Mouse (Mus musculus): ENCODE data around the gene Caprin2.
A peak's percentile ranks its signal among the peaks of the same experiment; 100 is the strongest.

Caprin2 gene

DNA sequence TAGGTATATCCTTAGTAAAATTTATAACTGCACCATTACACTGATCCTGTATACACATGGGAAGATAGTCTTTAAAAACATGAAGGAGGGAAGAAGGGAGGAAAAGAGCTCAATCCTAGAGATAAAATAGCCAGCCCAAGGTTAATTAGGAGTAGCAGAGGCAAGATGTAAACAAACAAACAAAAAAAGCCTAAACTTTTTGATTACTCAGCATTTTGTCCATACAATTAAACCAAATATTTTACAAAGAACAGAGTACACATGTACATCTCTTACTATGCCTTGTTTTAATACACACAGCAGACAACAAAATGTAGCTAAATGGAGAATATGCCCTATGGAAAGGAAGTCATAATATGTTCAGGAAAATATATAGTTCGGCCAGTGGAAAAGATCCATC is 54.3 kb downstream of the Caprin2 start:
- DNase-seq (ENCODE audit: low spot score in 2 of 2): no peak

DNA sequence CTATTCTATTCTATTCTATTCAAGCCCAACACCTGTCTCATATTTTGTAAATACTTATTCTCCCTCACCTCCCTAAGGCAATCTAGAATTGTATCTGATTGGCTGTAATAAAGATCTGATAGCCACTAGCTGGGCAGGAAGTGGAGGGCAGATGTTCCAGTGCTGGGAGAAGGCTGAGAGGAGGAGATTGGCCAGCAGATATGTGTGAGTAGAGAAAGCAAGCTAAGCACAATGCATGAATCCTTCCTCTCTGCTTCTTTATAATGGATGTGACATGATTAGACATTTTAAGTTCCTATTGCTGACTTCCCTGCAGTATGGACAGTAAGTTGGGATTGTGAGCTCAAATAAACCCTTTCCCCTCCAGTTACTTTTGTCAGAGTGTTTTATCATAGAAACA is 57.6 kb downstream of the Caprin2 start:
- DNase-seq (ENCODE audit: low spot score in 2 of 2): no peak

DNA sequence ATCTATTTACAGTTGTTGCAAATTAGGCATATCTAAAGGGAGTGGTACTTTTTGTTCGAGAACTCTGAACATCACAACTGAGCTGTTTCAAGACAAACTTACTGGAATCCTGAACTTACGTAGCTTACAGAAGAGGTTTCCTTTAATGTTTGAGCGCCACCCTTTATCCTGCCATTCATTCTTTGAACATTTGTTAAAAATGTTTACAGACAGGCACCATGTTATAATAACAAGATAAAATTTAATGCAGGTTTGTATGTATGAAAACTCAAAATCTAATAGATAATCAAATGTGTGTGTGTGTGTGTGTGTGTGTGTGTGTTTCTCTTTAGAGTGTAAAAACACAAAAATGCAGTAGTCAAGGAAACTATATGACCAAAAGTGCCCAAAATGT is 64.3 kb downstream of the Caprin2 start:
- DNase-seq (ENCODE audit: low spot score in 2 of 2): no peak

DNA sequence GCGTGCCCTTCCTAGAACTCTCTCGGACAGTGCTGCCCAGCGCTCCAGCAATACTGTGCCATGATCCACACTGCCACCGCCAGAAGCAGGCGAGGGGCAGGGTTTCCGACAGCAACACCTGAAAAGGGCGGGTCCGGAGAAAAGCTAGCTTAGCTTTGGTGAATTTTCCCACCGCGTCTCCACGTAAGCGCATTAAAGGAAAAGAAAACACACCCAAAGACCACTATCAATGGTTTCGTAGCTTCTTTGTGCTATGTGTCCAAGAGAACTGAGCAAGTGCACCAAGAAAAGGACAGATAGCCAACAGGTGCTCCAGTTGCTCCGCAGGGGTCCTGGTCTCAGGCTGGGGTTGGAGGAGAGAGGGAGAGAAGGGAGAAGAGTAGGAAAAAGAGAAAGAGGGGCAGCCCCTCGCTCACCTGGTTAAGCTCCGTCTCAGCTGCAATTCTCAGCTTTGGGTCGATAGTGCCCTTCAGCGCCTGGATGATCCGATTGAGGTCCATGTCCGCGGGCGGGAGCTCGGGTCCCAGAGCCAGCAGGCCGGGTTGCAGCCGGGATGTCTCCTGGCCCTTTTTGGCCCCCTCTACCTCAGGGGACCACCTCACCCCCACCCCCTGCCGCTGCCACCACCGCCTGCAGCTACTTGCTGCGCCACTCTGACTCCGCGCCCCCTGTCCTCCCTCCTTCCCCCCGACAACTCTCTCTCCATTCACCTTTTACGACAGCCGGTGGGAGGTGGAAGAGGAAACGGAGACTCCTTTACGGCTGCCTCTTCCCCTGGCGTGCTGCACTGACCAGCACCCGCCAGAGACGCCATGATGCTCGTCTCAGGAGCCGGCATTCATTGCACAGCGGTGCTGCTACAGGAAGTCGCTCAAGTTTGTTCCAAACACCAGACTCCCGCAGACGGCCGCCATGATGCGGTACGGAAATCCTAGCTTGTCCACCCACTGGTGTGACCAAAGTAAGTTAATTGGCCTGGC is 65.0 kb downstream of the Caprin2 start, which contains the start of gene Ipo8:
Gene Ipo8 (minus strand): TSS at position 720 of the 980 bp plus-strand sequence.
- DNase-seq (ENCODE audit: low spot score in 2 of 2): peak; percentile 84 to 87

DNA sequence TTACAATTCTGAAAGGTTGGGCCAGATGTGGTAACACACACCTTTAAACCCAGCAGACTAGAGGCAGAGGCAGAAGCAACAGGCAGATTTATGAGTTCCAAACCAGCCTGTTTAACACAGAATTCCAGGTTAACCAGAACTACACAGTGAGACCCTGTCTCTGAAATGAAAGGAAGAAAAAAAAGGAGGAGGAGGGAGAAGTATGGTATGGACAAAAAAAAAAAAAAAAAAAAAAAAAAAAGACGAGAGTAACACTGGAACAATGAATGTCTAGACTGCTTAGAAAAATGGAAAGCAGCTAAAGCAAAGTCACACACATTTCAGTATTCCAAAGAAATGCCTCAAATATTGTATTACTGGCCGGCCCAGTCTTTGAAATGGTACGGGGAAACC is 65.7 kb downstream of the Caprin2 start:
- DNase-seq (ENCODE audit: low spot score in 2 of 2): no peak

DNA sequence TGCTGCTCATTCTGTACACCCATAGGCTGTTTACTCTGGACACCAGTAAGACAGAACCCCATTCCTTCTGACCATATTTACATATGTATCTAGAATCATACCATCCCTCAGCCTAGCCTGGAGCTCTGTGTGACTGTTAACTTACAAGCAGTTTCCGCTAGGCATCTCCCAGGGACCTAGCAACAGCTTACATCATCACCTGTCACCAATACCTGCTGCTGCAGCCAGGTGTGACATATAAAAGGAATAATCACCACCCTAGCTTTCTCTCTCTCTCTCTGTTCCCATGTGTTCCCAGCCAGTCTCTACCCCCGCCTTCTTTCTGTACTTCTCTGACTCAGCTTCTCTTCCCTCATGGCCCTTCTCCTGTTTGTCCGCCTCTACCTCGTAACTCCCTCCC is 69.9 kb downstream of the Caprin2 start:
- DNase-seq (ENCODE audit: low spot score in 2 of 2): no peak

DNA sequence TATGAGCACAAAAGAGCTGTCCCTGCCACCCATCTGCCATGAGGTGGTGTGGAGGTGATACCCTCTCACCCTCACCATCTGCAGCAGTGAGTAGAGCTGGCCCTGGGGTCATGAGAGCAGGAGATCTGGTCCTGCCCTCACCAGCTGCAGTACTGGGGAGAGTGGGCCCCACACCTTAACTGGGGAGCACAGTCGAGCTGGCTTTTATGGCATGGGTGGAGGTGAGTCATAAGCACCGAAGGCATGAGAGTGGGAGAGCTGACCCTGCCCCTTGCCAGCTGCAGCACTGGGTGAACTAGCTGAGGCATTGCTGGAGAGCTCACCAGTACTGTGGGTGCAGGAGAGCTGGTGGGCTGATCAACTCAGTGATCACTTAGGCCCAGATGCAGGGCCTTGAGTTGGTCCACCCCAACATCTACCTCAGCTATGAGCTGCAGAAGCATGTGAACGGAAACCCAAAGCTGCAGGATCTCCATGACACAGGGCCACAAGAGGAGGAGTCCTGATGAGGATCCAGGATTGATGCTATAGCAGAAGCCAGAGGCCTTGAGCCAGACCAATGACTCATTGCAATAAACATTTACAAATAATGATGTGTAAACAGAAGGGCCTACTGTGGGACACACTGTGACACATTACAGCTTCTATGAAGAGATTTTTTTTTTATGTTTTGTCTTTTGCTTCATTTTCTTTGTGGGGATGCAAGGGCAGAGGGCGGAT is 77.3 kb downstream of the Caprin2 start:
- no peak for DNase-seq (ENCODE audit: low spot score in 2 of 2)

DNA sequence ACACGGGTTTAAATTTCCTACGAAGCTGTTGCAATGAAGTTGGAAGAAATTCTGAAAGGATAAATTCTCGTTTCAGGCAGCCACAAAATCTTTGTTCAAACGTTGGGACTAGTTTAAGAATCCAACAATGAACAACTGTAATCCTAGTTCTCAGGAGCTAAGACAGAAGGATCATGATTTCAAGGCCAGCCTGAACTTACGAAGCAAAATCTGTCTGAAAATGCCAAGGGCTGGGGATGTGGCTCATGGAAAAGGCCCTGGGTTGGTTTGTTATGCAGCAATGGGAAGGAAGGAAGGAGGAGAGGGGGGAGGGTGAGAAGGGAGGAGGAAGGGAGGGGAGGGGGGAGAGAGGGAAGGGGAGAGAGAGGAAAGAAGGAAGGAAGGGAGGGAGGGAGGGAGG is 79.3 kb downstream of the Caprin2 start:
- DNase-seq (ENCODE audit: low spot score in 2 of 2): no peak

DNA sequence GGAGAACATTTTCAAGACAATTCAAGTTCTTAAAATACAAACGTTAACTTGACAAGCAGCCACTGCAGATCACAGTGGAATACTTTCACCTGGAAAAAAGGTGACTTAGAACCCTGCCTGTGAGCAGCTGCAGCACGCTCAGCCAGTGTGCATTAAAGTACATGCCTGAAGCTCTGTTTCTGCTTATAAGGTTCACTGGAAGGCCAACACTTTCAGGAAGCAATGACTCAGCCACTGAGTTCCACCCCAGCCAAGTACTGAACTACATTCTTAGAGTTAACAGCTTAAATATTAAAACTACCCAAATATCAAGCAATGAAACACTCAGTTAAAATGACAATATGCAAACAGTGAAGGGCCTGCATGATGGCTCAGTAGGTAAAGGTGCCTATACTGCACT is 84.9 kb downstream of the Caprin2 start:
- no peak for DNase-seq (ENCODE audit: low spot score in 2 of 2)

DNA sequence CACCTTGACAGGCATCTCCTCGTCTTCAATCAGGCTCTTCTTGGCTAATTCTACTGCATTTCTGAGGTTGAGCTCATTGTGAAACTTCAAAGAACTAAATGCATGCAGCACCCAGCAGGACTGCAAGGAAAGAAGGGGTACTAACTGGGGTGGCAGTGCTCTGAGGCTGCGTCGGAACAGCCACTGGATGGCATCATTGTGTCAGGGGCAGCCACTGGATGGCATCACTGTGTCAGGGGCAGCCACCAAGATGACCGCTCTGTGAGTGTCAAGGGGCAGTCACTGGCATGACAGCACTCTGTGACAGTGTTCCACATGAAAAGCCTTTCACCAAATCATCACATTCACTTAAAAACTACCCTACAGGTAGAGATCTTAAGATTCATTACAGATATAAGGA is 96.3 kb downstream of the Caprin2 start:
- DNase-seq (ENCODE audit: low spot score in 2 of 2): no peak

DNA sequence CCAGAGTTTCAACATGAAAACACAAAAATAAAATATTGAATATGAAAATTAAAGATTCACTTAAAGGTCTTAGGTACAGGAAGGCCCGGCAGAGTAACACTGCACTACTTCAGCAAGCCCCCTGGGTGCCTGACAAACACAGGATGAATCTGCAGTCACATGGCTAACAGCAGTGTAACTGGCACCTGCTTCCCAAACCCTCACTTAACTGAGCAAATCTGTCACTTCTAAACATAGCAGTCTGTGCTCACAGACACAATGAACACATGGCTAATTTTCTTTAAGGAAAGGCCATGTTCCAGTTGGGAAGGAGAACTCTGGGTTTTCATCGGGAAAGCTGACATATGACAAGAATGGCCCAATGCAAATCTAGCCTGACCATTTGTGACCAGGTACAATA is 100.9 kb downstream of the Caprin2 start:
- DNase-seq (ENCODE audit: low spot score in 2 of 2): no peak
